Mouse (Mus musculus): ENCODE results near the gene Rgs6.

Rgs6 gene

DNA sequence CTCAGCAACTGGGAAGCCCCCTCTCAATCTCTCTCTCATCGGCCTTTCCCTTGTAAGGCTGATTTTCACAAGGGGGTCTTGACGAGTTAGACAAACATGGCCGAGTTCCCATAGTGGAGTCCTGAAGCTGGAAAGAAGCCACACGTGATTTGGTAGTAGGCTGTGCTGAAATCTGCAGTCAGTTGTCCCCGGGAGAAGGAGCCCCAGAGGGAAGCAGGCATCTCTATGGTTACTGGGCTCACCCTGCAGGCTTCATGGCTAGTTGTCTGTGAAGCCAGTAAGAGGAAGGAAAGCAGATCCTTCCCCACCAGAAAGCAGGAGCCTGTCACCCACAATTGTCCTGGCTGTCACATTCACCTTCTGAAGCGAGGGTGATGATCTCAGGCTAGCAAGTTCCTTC, 231.2 kb downstream of the Rgs6 start:
- no peaks in the 10 kb centered on the region for H3K36me3 ChIP-seq (ENCODE audit: insufficient read depth, low read length)
- TF ChIP-seq NANOG (IDR thresholded peaks at IDR 0.05; ENCODE audit: borderline replicate concordance, low read length) (no peak), POU5F1 (IDR thresholded peaks at IDR 0.05; ENCODE audit: borderline replicate concordance, low read length) (no peak), CTCF (conservative IDR thresholded peaks at IDR 0.05; ENCODE audit: low read length) (no peak)
- H3K9me3 ChIP-seq (ENCODE audit: low read length), result no peaks in the 10 kb centered on the region
- no peaks in the 10 kb centered on the region for H3K27me3 ChIP-seq (ENCODE audit: insufficient read depth, low read length)
- H3K4me1 ChIP-seq (replicated peaks; ENCODE audit: low read depth, low read length), result peaks cover 10% of the 10 kb centered on the region
- no peak overlapping the region for H3K4me3 ChIP-seq (replicated peaks; ENCODE audit: low read length)

DNA sequence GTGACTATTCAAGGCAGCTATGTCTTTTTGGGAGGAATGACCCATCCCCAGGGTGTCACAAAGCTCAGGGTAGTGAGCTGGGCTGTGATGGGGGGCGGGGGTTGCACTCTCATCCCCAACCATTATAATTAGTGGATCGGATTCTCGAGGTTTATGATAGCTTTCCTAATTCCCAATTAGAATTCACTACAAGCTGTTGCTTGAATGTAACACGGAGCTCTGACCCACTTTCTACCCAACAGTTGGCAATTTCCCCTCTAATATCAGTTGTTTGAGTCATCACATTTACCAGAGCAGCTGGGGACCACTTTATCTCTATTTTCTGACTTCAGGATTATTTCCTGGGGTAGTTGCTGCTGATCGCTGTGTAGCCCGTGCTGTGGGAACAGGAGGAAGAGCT, 231.9 kb downstream of the Rgs6 start:
- no peak overlapping the region for H3K4me3 ChIP-seq (replicated peaks; ENCODE audit: low read length)
- no peaks in the 10 kb centered on the region for H3K36me3 ChIP-seq (ENCODE audit: insufficient read depth, low read length)
- TF ChIP-seq POU5F1 (IDR thresholded peaks at IDR 0.05; ENCODE audit: borderline replicate concordance, low read length) (no peak), CTCF (conservative IDR thresholded peaks at IDR 0.05; ENCODE audit: low read length) (no peak), NANOG (IDR thresholded peaks at IDR 0.05; ENCODE audit: borderline replicate concordance, low read length) (no peak)
- no peaks in the 10 kb centered on the region for H3K27me3 ChIP-seq (ENCODE audit: insufficient read depth, low read length)
- H3K4me1 ChIP-seq (replicated peaks; ENCODE audit: low read depth, low read length), result peaks cover 10% of the 10 kb centered on the region
- H3K9me3 ChIP-seq (ENCODE audit: low read length), result no peaks in the 10 kb centered on the region

DNA sequence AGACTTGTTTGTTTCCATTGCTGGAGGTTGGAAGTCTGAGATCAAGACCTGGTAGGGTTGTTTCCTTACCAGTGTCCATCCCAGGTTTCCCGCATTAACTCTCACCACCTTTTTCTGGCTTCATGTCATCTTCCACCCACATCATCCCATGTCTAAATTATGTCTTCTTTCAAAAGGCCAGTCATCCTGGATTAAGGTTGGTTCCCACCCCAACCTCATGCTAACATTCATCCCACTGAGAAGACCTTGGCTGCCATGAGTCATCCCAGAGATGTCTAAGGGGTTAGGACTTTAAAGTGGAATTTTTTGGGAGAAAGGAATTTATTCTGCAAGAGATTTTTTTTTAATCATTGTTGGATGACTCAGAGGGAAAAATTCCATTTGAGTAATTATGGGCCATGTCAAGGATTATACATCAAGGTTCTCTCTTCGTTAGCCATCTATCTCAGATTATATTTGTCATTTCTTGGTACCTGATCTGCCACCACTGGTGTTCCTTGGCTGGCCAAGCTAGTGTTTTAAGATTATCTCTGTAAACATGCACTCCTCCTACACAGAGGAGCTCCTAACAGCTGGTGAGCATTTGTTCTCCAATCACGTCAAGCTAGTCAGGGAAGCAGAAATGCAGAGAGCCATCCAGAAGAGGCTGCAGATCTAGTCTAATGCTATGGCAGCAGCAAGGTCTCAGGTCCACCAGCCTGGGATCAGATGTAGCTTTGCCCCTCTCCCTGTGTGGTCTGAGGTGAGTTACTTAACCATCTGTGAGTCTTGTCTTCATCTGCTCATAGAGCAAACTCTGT, 234.9 kb downstream of the Rgs6 start:
- no peak for TF ChIP-seq CTCF (conservative IDR thresholded peaks at IDR 0.05; ENCODE audit: low read length)
- TF ChIP-seq POU5F1 (IDR thresholded peaks at IDR 0.05; ENCODE audit: borderline replicate concordance, low read length), result no peak
- no peak for TF ChIP-seq NANOG (IDR thresholded peaks at IDR 0.05; ENCODE audit: borderline replicate concordance, low read length)
- Histone ChIP-seq H3K27me3 (ENCODE audit: insufficient read depth, low read length) (no peaks in the 10 kb centered on the region), H3K9me3 (ENCODE audit: low read length) (no peaks in the 10 kb centered on the region), H3K36me3 (ENCODE audit: insufficient read depth, low read length) (no peaks in the 10 kb centered on the region), H3K4me3 (replicated peaks; ENCODE audit: low read length) (no peak overlapping the region), H3K4me1 (replicated peaks; ENCODE audit: low read depth, low read length) (peaks cover 10% of the 10 kb centered on the region)

DNA sequence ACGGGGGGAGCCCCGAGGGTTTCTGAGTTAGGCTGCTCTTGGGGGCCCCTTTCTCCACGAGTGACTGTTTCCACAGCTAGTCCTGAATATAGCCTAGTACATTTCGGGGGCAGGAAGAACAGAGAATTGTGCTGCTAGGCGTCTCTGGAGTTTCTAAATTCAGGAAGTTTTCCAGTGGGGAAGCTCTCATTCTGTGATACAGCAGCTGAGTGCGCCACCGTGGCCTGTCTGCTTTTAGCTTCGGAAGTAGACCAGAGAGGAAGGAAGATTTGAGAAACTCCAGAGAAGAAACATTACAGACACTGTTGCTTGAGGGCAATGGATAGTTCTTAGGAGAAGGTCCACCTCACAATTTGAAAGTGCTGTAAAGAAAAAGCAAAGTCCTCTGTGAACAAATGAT, 242.2 kb downstream of the Rgs6 start:
- Histone ChIP-seq H3K9me3 (ENCODE audit: low read length) (no peaks in the 10 kb centered on the region), H3K4me3 (replicated peaks; ENCODE audit: low read length) (no peak overlapping the region), H3K27me3 (ENCODE audit: insufficient read depth, low read length) (no peaks in the 10 kb centered on the region), H3K36me3 (ENCODE audit: insufficient read depth, low read length) (no peaks in the 10 kb centered on the region), H3K4me1 (replicated peaks; ENCODE audit: low read depth, low read length) (no peaks in the 10 kb centered on the region)
- TF ChIP-seq CTCF (conservative IDR thresholded peaks at IDR 0.05; ENCODE audit: low read length) (no peak), POU5F1 (IDR thresholded peaks at IDR 0.05; ENCODE audit: borderline replicate concordance, low read length) (no peak), NANOG (IDR thresholded peaks at IDR 0.05; ENCODE audit: borderline replicate concordance, low read length) (no peak)

DNA sequence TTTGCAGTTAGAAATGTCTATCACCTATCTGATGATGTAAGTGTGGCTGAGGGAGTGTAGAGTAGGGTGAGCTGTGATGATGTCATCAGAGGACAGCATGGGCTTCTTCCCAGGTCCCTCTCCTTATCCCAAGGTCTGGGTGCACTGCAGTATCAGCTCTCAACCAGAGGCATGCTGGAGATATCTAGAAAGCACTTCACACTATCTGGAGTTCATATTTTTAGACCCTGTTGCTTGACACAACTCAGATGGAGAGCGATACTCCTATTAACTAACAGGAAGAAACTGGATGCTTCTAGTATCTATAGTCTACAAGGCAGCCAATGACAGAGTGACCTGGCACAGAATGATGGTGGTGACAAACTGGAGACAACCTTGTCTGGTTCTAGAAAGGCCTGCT, 250.5 kb downstream of the Rgs6 start:
- no peaks in the 10 kb centered on the region for H3K4me1 ChIP-seq (replicated peaks; ENCODE audit: low read depth, low read length)
- TF ChIP-seq CTCF (conservative IDR thresholded peaks at IDR 0.05; ENCODE audit: low read length) (no peak), NANOG (IDR thresholded peaks at IDR 0.05; ENCODE audit: borderline replicate concordance, low read length) (no peak), POU5F1 (IDR thresholded peaks at IDR 0.05; ENCODE audit: borderline replicate concordance, low read length) (no peak)
- H3K4me3 ChIP-seq (replicated peaks; ENCODE audit: low read length), result no peak overlapping the region
- H3K27me3 ChIP-seq (ENCODE audit: insufficient read depth, low read length), result no peaks in the 10 kb centered on the region
- H3K9me3 ChIP-seq (ENCODE audit: low read length), result peaks cover 7% of the 10 kb centered on the region; the same call in 1 of the 2 replicates
- no peaks in the 10 kb centered on the region for H3K36me3 ChIP-seq (ENCODE audit: insufficient read depth, low read length)

DNA sequence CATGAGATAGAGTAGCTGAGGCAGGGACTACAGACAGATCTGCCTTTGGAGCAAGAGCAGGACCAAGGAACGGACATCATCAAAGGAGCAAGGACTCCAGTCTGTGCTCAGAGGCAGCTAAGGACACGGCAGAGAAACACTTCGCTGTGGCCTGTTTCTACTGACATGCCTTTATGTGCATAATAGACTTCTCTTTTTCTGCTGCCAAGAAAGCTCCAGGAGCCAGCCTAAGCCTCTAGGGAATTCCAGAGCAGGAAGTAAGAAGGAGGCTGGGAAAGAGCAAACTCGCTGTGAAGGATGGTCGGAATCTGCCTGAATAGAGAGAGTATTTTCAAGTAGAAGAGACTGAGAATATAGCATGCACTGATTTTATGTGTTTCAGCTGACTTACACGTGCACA, 253.5 kb downstream of the Rgs6 start:
- Histone ChIP-seq H3K9me3 (ENCODE audit: low read length) (peaks cover 5% of the 10 kb centered on the region; the same call in 1 of the 2 replicates), H3K4me1 (replicated peaks; ENCODE audit: low read depth, low read length) (no peaks in the 10 kb centered on the region), H3K36me3 (ENCODE audit: insufficient read depth, low read length) (no peaks in the 10 kb centered on the region), H3K4me3 (replicated peaks; ENCODE audit: low read length) (no peak overlapping the region), H3K27me3 (ENCODE audit: insufficient read depth, low read length) (no peaks in the 10 kb centered on the region)
- TF ChIP-seq POU5F1 (IDR thresholded peaks at IDR 0.05; ENCODE audit: borderline replicate concordance, low read length) (no peak), NANOG (IDR thresholded peaks at IDR 0.05; ENCODE audit: borderline replicate concordance, low read length) (no peak), CTCF (conservative IDR thresholded peaks at IDR 0.05; ENCODE audit: low read length) (no peak)

DNA sequence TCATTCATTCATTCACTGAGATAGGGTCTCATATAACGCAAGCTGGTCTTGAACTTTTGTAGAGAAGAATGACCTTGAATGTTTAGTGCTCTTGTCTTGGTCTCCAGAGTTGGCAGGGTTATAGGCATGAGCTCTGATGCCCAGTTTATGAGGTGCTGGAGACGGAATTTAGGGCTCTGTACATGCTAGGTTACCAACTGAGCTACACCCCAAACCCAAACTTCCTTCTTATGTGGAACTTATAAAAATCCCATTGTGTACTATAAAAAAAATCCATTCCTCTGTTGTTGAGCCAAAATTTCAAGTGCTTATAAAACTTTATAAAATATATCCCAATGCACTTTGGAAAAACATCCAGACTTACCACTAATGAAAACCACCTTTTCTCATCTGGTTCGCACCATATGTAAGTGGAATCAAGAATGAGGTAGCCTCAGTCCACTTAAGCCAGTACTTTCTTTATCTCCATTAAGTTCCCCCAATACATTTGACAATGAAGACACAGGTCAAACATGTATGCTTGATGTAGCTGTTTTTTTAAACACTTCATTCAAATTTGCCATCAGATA, 260.3 kb downstream of the Rgs6 start:
- Histone ChIP-seq H3K36me3 (ENCODE audit: insufficient read depth, low read length) (no peaks in the 10 kb centered on the region), H3K9me3 (ENCODE audit: low read length) (peaks cover 7% of the 10 kb centered on the region; the same call in 1 of the 2 replicates), H3K4me3 (replicated peaks; ENCODE audit: low read length) (no peak overlapping the region), H3K27me3 (ENCODE audit: insufficient read depth, low read length) (no peaks in the 10 kb centered on the region), H3K4me1 (replicated peaks; ENCODE audit: low read depth, low read length) (no peaks in the 10 kb centered on the region)
- TF ChIP-seq POU5F1 (IDR thresholded peaks at IDR 0.05; ENCODE audit: borderline replicate concordance, low read length) (no peak), CTCF (conservative IDR thresholded peaks at IDR 0.05; ENCODE audit: low read length) (no peak), NANOG (IDR thresholded peaks at IDR 0.05; ENCODE audit: borderline replicate concordance, low read length) (no peak)

DNA sequence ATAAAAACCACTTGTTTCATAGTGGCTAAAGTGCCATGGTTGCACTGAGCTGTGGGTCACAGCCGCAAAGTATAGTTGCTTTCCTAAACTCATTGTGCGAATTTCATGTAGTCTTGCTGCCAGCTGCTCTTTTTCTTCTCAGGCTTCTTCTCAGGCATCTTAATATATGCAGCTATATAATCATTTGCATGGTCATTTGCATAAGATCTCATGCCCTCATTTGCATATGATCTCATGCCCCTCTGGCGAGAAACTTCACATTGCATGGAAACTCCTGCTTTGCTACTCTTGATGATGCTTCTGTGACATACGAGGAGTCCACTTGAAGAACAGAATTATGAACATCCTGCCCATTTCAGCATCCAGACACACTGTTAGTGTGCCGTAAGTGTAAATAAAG, 266.8 kb downstream of the Rgs6 start:
- Histone ChIP-seq H3K4me3 (replicated peaks; ENCODE audit: low read length) (no peak overlapping the region), H3K9me3 (ENCODE audit: low read length) (peaks cover 7% of the 10 kb centered on the region; the same call in 1 of the 2 replicates), H3K27me3 (ENCODE audit: insufficient read depth, low read length) (no peaks in the 10 kb centered on the region), H3K36me3 (ENCODE audit: insufficient read depth, low read length) (no peaks in the 10 kb centered on the region), H3K4me1 (replicated peaks; ENCODE audit: low read depth, low read length) (no peaks in the 10 kb centered on the region)
- TF ChIP-seq NANOG (IDR thresholded peaks at IDR 0.05; ENCODE audit: borderline replicate concordance, low read length) (no peak), CTCF (conservative IDR thresholded peaks at IDR 0.05; ENCODE audit: low read length) (no peak), POU5F1 (IDR thresholded peaks at IDR 0.05; ENCODE audit: borderline replicate concordance, low read length) (no peak)

Measured in E14TG2a.4 (cell line).